Mouse (Mus musculus) adrenal gland, postnatal 36 days (tissue): Measurements from ENCODE around the gene Fkbp4. TPM values are rescaled to one million over a fixed set of nuclear protein-coding genes. Genes with fewer than 3 reads are reported as not detected.

Source experiments
- DNase-seq, 2 experiments: peaks; one replicate each; pipeline ENCODE4 v3.0.0; 2021; ENCODE audit warnings: mixed read lengths in 1 of 2
- long read RNA-seq, 2 experiments: library from polyadenylated mRNA; stranded (forward); transcript quantifications; one replicate each; pipeline ENCODE4 v2.0.0; 2021; ENCODE audit warnings: borderline sequencing depth in 2 of 2
- total RNA-seq, 2 experiments: library from RNA; stranded (reverse); gene quantifications; 2 replicates each; pipeline ENCODE4 v1.2.3; 2021

The Fkbp4 gene
- total RNA-seq, result 100 to 1,000 TPM; 222 to 269 TPM
- long read RNA-seq, experiment 1, transcript Fkbp4-201 (10 exons, 2,217 nt), result major isoform, 652 of 687 reads
- long read RNA-seq, experiment 1, partial matches to known transcripts, result 14 of 687 reads
- long read RNA-seq, experiment 1, other reads (novel, unspliced or antisense), result 21 of 687 reads
- long read RNA-seq, experiment 2, transcript Fkbp4-201 (10 exons, 2,217 nt), result major isoform, 157 of 182 reads
- long read RNA-seq, experiment 2, partial matches to known transcripts, result 21 of 182 reads
- long read RNA-seq, experiment 2, other reads (novel, unspliced or antisense), result 4 of 182 reads

GRCm38 (mm10) chr6:128438317-128438870 lies at the start of gene Fkbp4:
TSS of gene Fkbp4 (minus strand) at chr6:128438677.
- peak; percentile 97 to 98 for DNase-seq

- DNase-seq, result no peak
These were observed 49.3 kb upstream of the Fkbp4 start for GRCm38 (mm10) chr6:128487736-128488135.

GRCm38 (mm10) chr6:128479463-128480454 lies 41.3 kb upstream of the Fkbp4 start:
- peak; percentile 98 to 99 for DNase-seq

GRCm38 (mm10) chr6:128477495-128477894 lies 39.0 kb upstream of the Fkbp4 start:
- DNase-seq, result no peak

- DNase-seq, result no peak
These were observed 35.6 kb upstream of the Fkbp4 start for GRCm38 (mm10) chr6:128474112-128474511.

- peak; percentile 70 to 82 for DNase-seq
These were observed 31.0 kb upstream of the Fkbp4 start for GRCm38 (mm10) chr6:128469451-128469850.

- peak; percentile 68 to 72 for DNase-seq
These were observed 28.8 kb upstream of the Fkbp4 start for GRCm38 (mm10) chr6:128467298-128467697.

- DNase-seq, result no peak
These were observed 28.1 kb upstream of the Fkbp4 start for GRCm38 (mm10) chr6:128466563-128466962.

GRCm38 (mm10) chr6:128466043-128466442 lies 27.6 kb upstream of the Fkbp4 start:
- no peak for DNase-seq

- DNase-seq, result no peak
These were observed 26.5 kb upstream of the Fkbp4 start for GRCm38 (mm10) chr6:128464996-128465395.

- no peak for DNase-seq
These were observed 23.1 kb upstream of the Fkbp4 start for GRCm38 (mm10) chr6:128461606-128462005.

- no peak for DNase-seq
These were observed 22.4 kb upstream of the Fkbp4 start for GRCm38 (mm10) chr6:128460729-128461503.

- no peak for DNase-seq
These were observed 21.8 kb upstream of the Fkbp4 start for GRCm38 (mm10) chr6:128460321-128460720.

GRCm38 (mm10) chr6:128457186-128457585 lies 18.7 kb upstream of the Fkbp4 start:
- DNase-seq, result peak in 1 of 2 experiments; percentile 29

- peak; percentile 35 to 59 for DNase-seq
These were observed 17.5 kb upstream of the Fkbp4 start for GRCm38 (mm10) chr6:128455835-128456605.

GRCm38 (mm10) chr6:128447063-128447462 lies 8.6 kb upstream of the Fkbp4 start:
- DNase-seq, result no peak

GRCm38 (mm10) chr6:128445761-128446535 lies 7.5 kb upstream of the Fkbp4 start:
- peak; percentile 70 to 78 for DNase-seq

GRCm38 (mm10) chr6:128440238-128440637 lies 1.8 kb upstream of the Fkbp4 start:
- DNase-seq, result no peak

- DNase-seq, result peak in 1 of 2 experiments; percentile 14
These were observed 429 bp upstream of the Fkbp4 start for GRCm38 (mm10) chr6:128438871-128439341.

- DNase-seq, result peak; percentile 77 to 83
These were observed 653 bp downstream of the Fkbp4 start for GRCm38 (mm10) chr6:128437731-128438316.
